Comparison of ENCODE assay signal across 8 mouse cellular contexts in genomic region chr16:84834745-84835440, GRCm38 (mm10). TPM values are rescaled to one million over a fixed set of nuclear protein-coding genes. Genes with fewer than 3 reads are reported as not detected.
DNase-seq lines count a peak whose midpoint lies in the region; ATAC-seq and TF ChIP-seq lines count a peak whose summit lies in the region.

Gabpa (plus strand) TSS chr16:84834925.

- no peaks in the 10 kb centered on the region for H3K9me3 ChIP-seq in MEL (replicated peaks; ENCODE audit: insufficient read depth, low read length)
- H3K9me3 ChIP-seq in forebrain, postnatal 0 days (ENCODE audit: low read length): no peaks in the 10 kb centered on the region
- H3K9me3 ChIP-seq in lung, embryonic 15.5 days: no peaks in the 10 kb centered on the region

- DNase-seq in MEL (ENCODE audit: low read depth, low spot score): peak; percentile 98
- peak; percentile 92 to 97 for DNase-seq in cerebellum, adult 2 months
- peak; percentile 95 for DNase-seq in forebrain, postnatal 0 days
- DNase-seq in heart, postnatal 4 days: peak; percentile 92
- peak; percentile 91 to 94 for DNase-seq in layer of hippocampus, adult 8-10 months (ENCODE audit: low spot score in 2 of 2)
- DNase-seq in ovary, adult 18-20 months (ENCODE audit: low spot score): peak; percentile 91
- DNase-seq in thymus, postnatal 0 days (ENCODE audit: low spot score): peak; percentile 96

- H3K4me3 ChIP-seq in MEL (ENCODE audit: control insufficient read depth in 1 of 2, insufficient read depth in 1 of 2, low read depth in 2 of 2, low read length in 2 of 2): peak within 1 kb of the TSS; percentile 81 to 97
- H3K4me3 ChIP-seq in cerebellum, adult 2 months (replicated peaks; ENCODE audit: insufficient read depth, low read depth, low read length): peak within 1 kb of the TSS; percentile 95
- H3K4me3 ChIP-seq in forebrain, postnatal 0 days (ENCODE audit: low read depth, low read length): peak within 1 kb of the TSS; percentile 89
- peak within 1 kb of the TSS; percentile 96 for H3K4me3 ChIP-seq in lung, embryonic 15.5 days

- under 1% methylated on average over 52 of the region's 52 CpGs for WGBS in cerebellum, adult 2 months
- 2% methylated on average over 52 of the region's 52 CpGs for WGBS in forebrain, postnatal 0 days
- WGBS in lung, embryonic 15.5 days: 1% methylated on average over 52 of the region's 52 CpGs

- no peak for TF ChIP-seq RAD21 in MEL (IDR thresholded peaks at IDR 0.05; ENCODE audit: low read depth, low read length)

- peak within 1 kb of the TSS; percentile 96 for H3K9ac ChIP-seq in MEL (ENCODE audit: control insufficient read depth, low read depth, low read length, poor library complexity, severe bottlenecking)
- peak within 1 kb of the TSS; percentile 97 for H3K9ac ChIP-seq in forebrain, postnatal 0 days
- peak within 1 kb of the TSS; percentile 100 for H3K9ac ChIP-seq in lung, embryonic 15.5 days

- H3K4me1 ChIP-seq in MEL (ENCODE audit: control insufficient read depth in 1 of 2, insufficient read depth in 2 of 2, low read length in 2 of 2): peaks cover 0 to 3% of the 10 kb centered on the region in 2 experiments; a peak in 2 of 4 replicates
- peaks cover 8% of the 10 kb centered on the region for H3K4me1 ChIP-seq in cerebellum, adult 2 months (ENCODE audit: control insufficient read depth, insufficient read depth, low read length)
- H3K4me1 ChIP-seq in forebrain, postnatal 0 days (ENCODE audit: insufficient read depth): 0 out of 2 replicates have a peak, but pooled peaks cover 21% of the 10 kb centered on the region
- peaks cover 22% of the 10 kb centered on the region for H3K4me1 ChIP-seq in lung, embryonic 15.5 days

- ATAC-seq in forebrain, postnatal 0 days: peak; percentile 97
- ATAC-seq in lung, embryonic 15.5 days (ENCODE audit: borderline replicate concordance, extremely low read depth, low FRiP score, low TSS enrichment): peak; percentile 95

- H3K27me3 ChIP-seq in MEL (ENCODE audit: control insufficient read depth in 1 of 2, insufficient read depth in 2 of 2, low read length in 2 of 2): no peaks in the 10 kb centered on the region
- H3K27me3 ChIP-seq in cerebellum, adult 2 months (ENCODE audit: control insufficient read depth, insufficient read depth, low read length): no peaks in the 10 kb centered on the region
- no peaks in the 10 kb centered on the region for H3K27me3 ChIP-seq in forebrain, postnatal 0 days (ENCODE audit: insufficient read depth, low read length)
- no peaks in the 10 kb centered on the region for H3K27me3 ChIP-seq in lung, embryonic 15.5 days

- TF ChIP-seq POLR2A in MEL (IDR thresholded peaks at IDR 0.05; ENCODE audit: control insufficient read depth in 1 of 2, insufficient read depth in 1 of 2, low read depth in 1 of 2, low read length in 2 of 2, poor library complexity in 1 of 2): peak in 1 of 2 experiments; percentile 81; a peak in 3 of 4 replicates
- TF ChIP-seq POLR2A in cerebellum, adult 2 months (IDR thresholded peaks at IDR 0.05; ENCODE audit: borderline replicate concordance, insufficient read depth, low read length): peak; percentile 74

- peaks cover 16% of the 10 kb centered on the region in 2 experiments for H3K36me3 ChIP-seq in MEL (ENCODE audit: control insufficient read depth in 1 of 2, insufficient read depth in 2 of 2, low read length in 2 of 2)
- peaks cover 19% of the 10 kb centered on the region for H3K36me3 ChIP-seq in forebrain, postnatal 0 days (ENCODE audit: insufficient read depth)
- peaks cover 25% of the 10 kb centered on the region for H3K36me3 ChIP-seq in lung, embryonic 15.5 days

- peak within 1 kb of the TSS; percentile 90 for H3K4me2 ChIP-seq in forebrain, postnatal 0 days (ENCODE audit: low read depth)
- peak within 1 kb of the TSS; percentile 68 for H3K4me2 ChIP-seq in lung, embryonic 15.5 days

- no peak for TF ChIP-seq CTCF in MEL (IDR thresholded peaks at IDR 0.05 in 2 of 3, conservative IDR thresholded peaks at IDR 0.05 in 1 of 3; ENCODE audit: control insufficient read depth in 1 of 3, insufficient read depth in 1 of 3, low read depth in 2 of 3, low read length in 3 of 3, poor library complexity in 1 of 3, severe bottlenecking in 1 of 3)
- TF ChIP-seq CTCF in cerebellum, adult 2 months (IDR thresholded peaks at IDR 0.05; ENCODE audit: borderline replicate concordance, insufficient read depth, low read depth, low read length): no peak
- 0 out of 2 replicates have a peak, but pooled peaks have one; percentile 12 for TF ChIP-seq CTCF in forebrain, postnatal 0 days (IDR thresholded peaks at IDR 0.05; ENCODE audit: low read depth)

- peaks cover 49% of the 10 kb centered on the region for H3K79me2 ChIP-seq in MEL (ENCODE audit: control insufficient read depth, insufficient read depth, low read length, poor library complexity)

- peak within 1 kb of the TSS; percentile 81 for H3K27ac ChIP-seq in MEL (ENCODE audit: control insufficient read depth, low read depth, low read length)
- peak within 1 kb of the TSS; percentile 89 for H3K27ac ChIP-seq in cerebellum, adult 2 months (ENCODE audit: insufficient read depth, low read length)
- H3K27ac ChIP-seq in forebrain, postnatal 0 days (ENCODE audit: low read depth, low read length): peak within 1 kb of the TSS; percentile 92
- H3K27ac ChIP-seq in lung, embryonic 15.5 days: peak within 1 kb of the TSS; percentile 99

- TF ChIP-seq EP300 in MEL (IDR thresholded peaks at IDR 0.05; ENCODE audit: low read depth in 1 of 2, low read length in 2 of 2): no peak

TF ChIP-seq in MEL, 35 proteins besides CTCF, POLR2A, EP300 and RAD21:
- TF ChIP-seq MAX (IDR thresholded peaks at IDR 0.05; ENCODE audit: low read length) (peak; percentile 68), TBP (IDR thresholded peaks at IDR 0.05; ENCODE audit: low read depth, low read length) (peak; percentile 68), UBTF (IDR thresholded peaks at IDR 0.05; ENCODE audit: borderline replicate concordance, insufficient read depth, low read depth, low read length) (no peak), GABPA (IDR thresholded peaks at IDR 0.05; ENCODE audit: low read depth, low read length) (no peak), ZMIZ1 (IDR thresholded peaks at IDR 0.05; ENCODE audit: low read depth, low read length) (0 out of 2 replicates have a peak, but pooled peaks have one; percentile 45), NRF1 (IDR thresholded peaks at IDR 0.05; ENCODE audit: insufficient read depth, low read depth, low read length, poor library complexity, severe bottlenecking) (peak; percentile 76), MYC (IDR thresholded peaks at IDR 0.05; ENCODE audit: low read depth, low read length) (peak; percentile 85), HCFC1 (IDR thresholded peaks at IDR 0.05; ENCODE audit: low read depth, low read length) (peak; percentile 91), NELFE (IDR thresholded peaks at IDR 0.05; ENCODE audit: low read depth, low read length) (peak; percentile 81), ELF1 (IDR thresholded peaks at IDR 0.05; ENCODE audit: low read depth, low read length) (peak; percentile 89), SMC3 (IDR thresholded peaks at IDR 0.05; ENCODE audit: low read depth, low read length) (no peak), TAL1 (IDR thresholded peaks at IDR 0.05; ENCODE audit: low read length) (no peak), E2F4 (IDR thresholded peaks at IDR 0.05; ENCODE audit: borderline replicate concordance, low read depth, low read length) (0 out of 2 replicates have a peak, but pooled peaks have one; percentile 0), KAT2A (conservative IDR thresholded peaks at IDR 0.05; ENCODE audit: low read depth, low read length) (peak; percentile 72), SIN3A (IDR thresholded peaks at IDR 0.05; ENCODE audit: low read length) (peak; percentile 63)

RNA-seq across cellular contexts. Expression of gene Gabpa, which starts in this region (rescaled TPM):
- total RNA-seq in MEL (2012; rRNA removed): 29.2 and 34.7 TPM in 2 replicates
- polyA plus RNA-seq in MEL (2012; ENCODE audit: insufficient read depth in 1 of 2, insufficient read length in 2 of 2, low read depth in 1 of 2, low replicate concordance in 2 of 2, missing spikeins in 1 of 2): 10 to 100 TPM in 1 of 2 experiments, not detected in 1; 28.7 TPM
- 18.7 and 20.6 TPM in 2 replicates for polyA plus RNA-seq in cerebellum, adult 2 months (2012; rRNA removed)
- total RNA-seq in forebrain, postnatal 0 days (2014; rRNA removed): 20.7 and 26.8 TPM in 2 replicates
- polyA plus RNA-seq in forebrain, postnatal 0 days (2015; fragmentation: Nextera tagmentation; extraction: Ambion mirVana): 7.9 and 10.5 TPM in 2 replicates
- 10 to 100 TPM; 50.8 to 51.1 TPM for total RNA-seq in heart, postnatal 4 days (2021)
- 10 to 100 TPM; 23.3 to 30.2 (median 29.0) TPM for total RNA-seq in layer of hippocampus, adult 8-10 months (2022)
- 35.5 and 39.7 TPM in 2 replicates for polyA plus RNA-seq in lung, embryonic 15.5 days (2015; fragmentation: Nextera tagmentation; extraction: Ambion mirVana)
- 28.4 and 29.8 TPM in 2 replicates for polyA plus RNA-seq in thymus, postnatal 0 days (2015; fragmentation: Nextera tagmentation; extraction: Ambion mirVana)

Comparison
In these comparisons a context has a peak if more than half of its experiments do, and no peak if none do; other contexts are left out.
1. Peak in every context shown above with its lines: DNase-seq, ATAC-seq, H3K4me3 ChIP-seq and H3K27ac ChIP-seq.